Mouse (Mus musculus) ovary, postnatal 14 days (tissue): ENCODE measurements around the gene Mapkap1.

Experiments used
- DNase-seq: peaks from one replicate; pipeline ENCODE4 v3.0.0; 2022; ENCODE audit warnings: low spot score

Mapkap1 gene

DNA sequence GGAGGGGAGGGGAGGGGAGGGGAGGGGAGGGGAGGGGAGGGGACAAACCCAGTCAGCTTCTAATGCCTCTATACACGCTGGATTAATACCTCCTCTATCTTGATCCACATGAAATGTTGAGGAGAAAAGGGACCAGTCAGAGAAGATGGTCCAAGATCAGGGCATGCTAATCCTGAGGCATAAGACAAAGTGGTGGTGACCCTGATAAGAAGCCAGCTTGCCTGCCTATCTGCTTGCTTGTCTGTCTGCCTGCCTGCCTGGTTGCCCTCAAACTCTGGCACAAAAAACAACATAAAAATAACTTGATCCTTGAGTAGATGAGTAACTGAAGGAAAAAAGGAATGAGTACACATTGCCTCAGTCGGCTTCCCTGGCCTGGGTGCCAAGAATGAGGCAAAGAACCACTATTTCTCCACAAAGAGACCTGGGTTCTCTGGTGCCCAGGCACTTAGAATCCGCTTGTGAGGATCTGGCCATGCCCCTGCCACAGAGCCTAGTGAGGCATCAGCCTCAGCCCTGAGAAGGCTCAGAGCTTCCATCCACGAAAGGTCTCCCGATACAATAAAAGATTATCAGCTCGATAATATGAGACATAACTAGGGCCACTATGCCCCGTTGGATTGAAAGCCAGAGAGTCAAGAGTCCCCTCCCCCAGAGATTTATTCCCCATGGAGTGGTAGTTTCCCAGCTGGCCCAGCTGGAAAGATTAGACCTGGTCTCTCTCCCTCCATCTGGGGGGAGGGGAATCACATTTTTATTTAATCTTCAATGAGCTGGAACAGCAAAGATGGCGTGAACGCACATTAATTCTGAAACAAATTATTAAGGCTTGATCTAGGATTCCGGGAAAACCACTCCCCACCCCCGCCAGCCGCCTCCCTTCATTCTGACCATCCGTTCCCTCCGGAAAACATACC is 228.9 kb downstream of the Mapkap1 start:
- DNase-seq, result no peak

- DNase-seq, result peak; percentile 78
Measured at GRCm38 (mm10) chr2:34638955-34639650, 232.5 kb downstream of the Mapkap1 start.

- DNase-seq, result no peak
Measured at GRCm38 (mm10) chr2:34639725-34640124, 233.2 kb downstream of the Mapkap1 start.

DNA sequence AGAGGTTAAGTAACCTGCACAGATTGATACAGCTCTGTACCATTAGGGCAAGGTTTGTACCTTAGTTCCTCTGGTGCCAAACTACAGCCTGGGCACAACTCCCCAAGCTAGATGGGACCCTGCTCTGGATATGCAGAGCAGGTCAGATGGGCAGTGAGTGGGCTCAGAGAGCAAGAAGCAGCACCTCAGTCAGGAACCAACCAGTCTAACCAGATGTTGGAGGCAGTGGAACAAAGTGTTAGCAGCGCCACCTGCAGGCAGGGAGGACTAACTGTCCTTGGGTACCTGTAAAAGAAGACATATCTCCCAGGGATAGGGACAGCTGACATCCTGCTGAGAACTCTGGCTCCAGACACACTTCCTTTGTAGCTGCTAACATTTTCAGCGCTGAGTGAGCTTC is 235.8 kb downstream of the Mapkap1 start:
- no peak for DNase-seq

DNA sequence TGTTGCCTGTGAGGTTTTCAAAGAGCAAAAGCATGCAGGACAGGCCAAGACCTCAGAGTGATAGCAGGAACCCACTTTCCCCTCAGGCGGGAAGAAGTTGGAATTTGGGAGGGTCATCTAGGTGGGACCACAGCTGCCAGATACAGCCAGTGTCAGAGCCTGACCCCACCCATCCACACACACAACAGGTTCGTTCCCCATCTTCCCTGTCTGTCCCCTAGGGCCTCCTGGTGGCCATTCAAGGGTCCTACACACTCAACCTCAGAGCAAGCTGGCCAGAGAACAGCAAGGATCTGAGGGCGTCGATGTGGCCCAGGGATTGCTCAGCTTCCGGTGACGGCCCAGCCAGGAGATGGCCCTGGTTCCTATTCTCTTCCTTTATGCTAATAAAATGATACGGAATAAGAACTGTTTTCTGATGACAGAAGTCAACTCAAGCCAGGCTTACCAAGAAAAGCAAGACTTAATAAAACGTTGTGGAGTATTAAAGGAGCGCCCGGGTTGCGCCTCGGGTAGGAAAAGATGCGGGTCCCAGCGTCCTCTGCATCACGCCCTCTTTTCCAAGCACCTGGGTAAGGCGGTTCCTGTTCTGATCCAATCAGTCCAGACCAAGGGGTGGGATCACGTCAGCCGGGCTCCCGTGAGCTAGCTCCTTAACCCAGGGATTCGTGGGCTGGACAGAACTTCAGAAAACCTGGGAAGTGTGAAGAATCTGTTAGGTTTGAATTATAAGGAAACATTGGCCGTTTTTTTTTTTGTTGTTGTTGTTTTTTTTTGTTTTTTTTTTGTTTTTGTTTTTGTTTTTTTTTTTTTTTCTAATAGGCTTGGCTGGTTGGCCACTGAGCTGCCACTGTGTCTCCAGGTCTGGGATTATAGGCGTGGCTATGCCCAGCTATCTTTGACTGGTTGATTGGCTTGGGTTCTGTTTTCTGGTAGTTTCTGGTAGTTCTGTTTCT is 238.3 kb downstream of the Mapkap1 start:
- no peak for DNase-seq

- DNase-seq, result peak; percentile 46
Measured at GRCm38 (mm10) chr2:34645851-34646540, 239.4 kb downstream of the Mapkap1 start.

- DNase-seq, result no peak
Measured at GRCm38 (mm10) chr2:34646541-34646865, 239.9 kb downstream of the Mapkap1 start.

DNA sequence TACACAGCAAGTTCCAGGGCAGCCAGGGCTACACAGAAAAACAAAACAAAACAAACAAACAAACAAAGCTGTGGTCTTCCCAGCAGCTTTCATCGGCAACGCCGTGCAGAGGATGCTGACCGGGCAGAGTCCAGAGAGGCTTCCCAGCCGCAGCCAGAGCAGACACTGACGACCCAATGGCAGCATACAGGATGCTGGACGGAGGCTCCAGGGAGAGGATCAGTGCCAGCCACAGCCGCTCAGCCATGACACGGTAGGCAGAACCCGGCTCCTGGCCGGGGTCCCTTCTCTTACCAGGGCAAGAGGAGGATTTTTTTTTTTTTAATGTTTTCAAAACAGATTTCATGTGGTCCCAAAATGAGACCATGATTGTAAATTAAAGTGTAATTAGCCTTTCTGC is 240.8 kb downstream of the Mapkap1 start:
- no peak for DNase-seq

DNA sequence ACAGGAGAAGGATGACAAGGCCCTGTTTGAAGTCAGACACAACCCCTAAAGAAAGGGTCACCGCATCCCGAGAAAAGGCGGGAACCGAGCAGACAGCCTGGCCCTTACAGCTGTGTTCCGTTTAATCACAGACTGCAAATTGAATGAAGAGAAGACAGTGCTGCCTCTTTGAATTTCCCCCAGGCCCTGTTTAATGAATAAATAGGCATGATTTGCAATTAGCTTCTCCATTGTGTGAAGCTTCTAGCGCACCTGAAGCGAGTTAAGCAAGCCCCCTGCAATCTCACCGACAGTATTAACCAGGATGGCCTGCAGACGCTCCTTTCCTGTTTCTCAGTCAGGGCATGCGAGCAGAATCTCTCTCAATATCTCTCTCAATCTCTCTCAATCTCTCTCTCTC is 261.2 kb downstream of the Mapkap1 start:
- DNase-seq, result no peak

DNA sequence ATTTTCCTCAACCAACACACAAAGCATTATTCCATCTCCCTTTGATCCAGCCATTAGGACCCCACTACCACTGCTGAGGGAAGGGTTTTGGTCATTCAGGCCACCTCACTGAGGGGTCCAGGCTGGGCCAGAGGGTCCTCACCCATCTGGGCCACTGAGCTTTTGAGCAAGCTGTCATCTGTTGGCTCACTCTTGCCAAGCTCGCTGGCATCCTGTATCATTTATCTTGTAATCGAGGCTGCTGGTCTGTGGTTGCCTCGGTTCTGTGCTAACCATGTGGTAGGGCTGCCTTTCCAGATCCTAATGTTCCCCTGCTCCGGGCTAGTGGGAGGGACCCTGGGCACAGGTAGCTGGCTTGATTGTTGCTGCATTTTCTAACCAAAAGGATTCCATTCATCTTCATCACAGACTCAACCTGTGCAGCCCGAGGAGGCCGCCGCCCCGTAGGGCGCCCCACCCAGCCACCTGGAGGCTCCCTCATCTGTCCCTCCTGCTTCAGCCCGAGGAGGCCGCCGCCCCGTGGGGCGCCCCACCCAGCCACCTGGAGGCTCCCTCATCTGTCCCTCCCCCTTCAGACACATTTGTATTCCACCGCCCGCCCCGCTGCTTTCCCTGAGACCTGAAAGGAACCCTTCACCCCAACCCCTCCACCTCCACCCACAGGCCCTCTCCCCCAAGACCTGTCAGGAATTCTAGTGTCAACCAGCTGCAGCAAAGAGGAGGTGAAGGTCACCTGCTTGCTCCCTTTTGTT is 262.0 kb downstream of the Mapkap1 start:
- no peak for DNase-seq

DNA sequence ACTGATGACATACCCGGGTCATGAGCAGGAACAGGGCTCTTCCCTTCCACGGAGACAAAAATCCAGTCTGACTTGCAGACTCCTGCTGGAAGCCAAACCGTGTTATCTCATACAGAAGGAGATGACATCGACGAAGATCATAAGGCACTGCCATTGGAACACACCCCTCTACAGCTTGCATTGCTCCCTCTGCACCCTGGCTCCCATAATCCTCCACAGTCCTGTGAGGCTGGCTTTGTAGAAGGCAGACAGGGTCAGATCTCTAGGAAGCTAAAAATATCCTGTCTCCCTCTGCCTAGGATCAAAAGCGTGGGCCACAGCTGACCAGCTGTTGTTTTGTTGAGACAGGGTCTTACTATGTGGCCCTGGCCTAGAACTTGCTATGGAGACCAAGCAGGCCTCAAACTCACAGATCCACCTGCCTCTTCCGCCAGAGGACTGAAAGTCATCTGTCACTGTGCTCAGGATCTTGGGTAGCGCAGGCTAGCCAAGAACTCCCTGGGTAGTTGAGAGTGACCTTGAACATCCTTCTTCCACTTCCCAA is 262.7 kb downstream of the Mapkap1 start:
- DNase-seq, result no peak

DNA sequence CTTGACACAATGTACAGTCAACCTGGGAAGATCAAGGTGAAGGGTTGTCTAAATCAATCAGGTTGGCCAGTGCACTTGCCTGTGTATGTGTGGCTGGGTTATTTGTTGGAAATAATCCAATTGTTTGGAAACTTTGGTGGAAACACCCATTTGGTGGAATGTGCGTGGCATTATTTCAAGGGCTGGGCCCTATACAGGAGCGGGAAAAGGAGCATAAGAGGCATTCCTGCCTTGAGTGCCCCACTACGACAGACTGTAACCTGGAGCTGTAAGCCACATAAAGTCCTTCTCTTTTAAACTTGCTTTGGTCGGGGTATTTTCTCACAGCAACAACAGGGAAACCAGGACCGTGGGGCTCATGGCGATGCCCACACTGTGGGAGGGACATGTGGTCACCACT is 263.9 kb downstream of the Mapkap1 start:
- no peak for DNase-seq

- peak; percentile 27 for DNase-seq
Measured at GRCm38 (mm10) chr2:34671385-34672026, 264.9 kb downstream of the Mapkap1 start.

DNA sequence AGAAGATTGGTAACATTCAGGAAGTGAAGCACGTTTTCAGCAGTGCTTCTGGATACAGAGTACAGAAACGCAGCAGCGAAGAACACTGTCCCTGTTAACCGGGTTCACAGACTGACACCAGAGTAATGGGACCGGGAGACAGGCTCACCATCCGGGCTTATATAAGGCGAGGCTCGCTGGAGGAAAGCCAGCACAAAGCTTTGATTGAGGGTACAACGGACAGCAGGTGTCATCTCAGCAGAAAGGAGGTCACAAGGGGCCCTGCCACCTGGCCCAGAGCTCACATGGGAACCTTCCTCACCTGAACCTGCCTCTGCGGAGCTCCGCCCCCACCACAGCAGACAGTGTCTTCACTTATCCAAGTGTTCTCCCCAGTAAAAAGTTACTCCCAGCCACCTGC is 267.3 kb downstream of the Mapkap1 start:
- DNase-seq, result no peak
